Comparison of ENCODE assay signal across 19 mouse cellular contexts in genomic region chr2:38851797-38852196, GRCm38 (mm10).
DNase-seq lines count a peak whose midpoint lies in the region; ATAC-seq lines count a peak whose summit lies in the region.
"Had no signal": no experiment of that assay in that cellular context is flagged by ENCODE, and none has a peak within 500 bp of the region (broad histone marks: within the 10 kb centered on the region; RNA-seq: fewer than 3 reads in every experiment).

No protein-coding gene starts in this region.

- ATAC-seq in intestine, embryonic 16.5 days: peak; percentile 77; the same call in 1 of the 2 replicates
- ATAC-seq in forebrain, embryonic 12.5 days (ENCODE audit: low FRiP score): no peak
- no peak for ATAC-seq in heart, embryonic 11.5 days (replicated peaks; ENCODE audit: insufficient number of reproducible peaks, low FRiP score, low TSS enrichment)
- ATAC-seq: forebrain, embryonic 13.5 days; hindbrain, postnatal 0 days had no signal

- WGBS in intestine, embryonic 16.5 days: 56% methylated on average over 1 of the region's 1 CpGs
- 89% methylated on average over 1 of the region's 1 CpGs for WGBS in forebrain, embryonic 12.5 days
- WGBS in heart, embryonic 11.5 days (ENCODE audit: insufficient replicate concordance): 73% methylated on average over 1 of the region's 1 CpGs

- H3K9me3 ChIP-seq in intestine, embryonic 16.5 days (ENCODE audit: control insufficient read depth, low read length): no peaks in the 10 kb centered on the region
- H3K9me3 ChIP-seq in forebrain, embryonic 12.5 days: no peaks in the 10 kb centered on the region
- H3K9me3 ChIP-seq in heart, embryonic 11.5 days (replicated peaks; ENCODE audit: control insufficient read depth, low read length): no peaks in the 10 kb centered on the region
- H3K9me3 ChIP-seq: embryonic facial prominence, embryonic 13.5 days; forebrain, embryonic 13.5 days; hindbrain, embryonic 13.5 days had no signal

- H3K9ac ChIP-seq in intestine, embryonic 16.5 days (ENCODE audit: low read depth, low read length): no peak overlapping the region
- H3K9ac ChIP-seq in forebrain, embryonic 12.5 days: no peak overlapping the region
- no peak overlapping the region for H3K9ac ChIP-seq in heart, embryonic 11.5 days (ENCODE audit: low read depth, low read length)
- H3K9ac ChIP-seq: embryonic facial prominence, embryonic 13.5 days; forebrain, embryonic 13.5 days; hindbrain, embryonic 13.5 days had no signal

- DNase-seq in kidney, adult 9 months: peak; percentile 11
- DNase-seq in kidney, postnatal 10 days: no peak
- DNase-seq in thymus, postnatal 14 days: peak; percentile 15
- no peak for DNase-seq in thymus, postnatal 36 days
- DNase-seq in adrenal gland, postnatal 4 days (ENCODE audit: low spot score in 2 of 2): no peak
- DNase-seq: adrenal gland, postnatal 10 days; cerebellum, adult 11-12 months; cerebellum, adult 9-10 months; cerebellum, postnatal 25 days; gastrocnemius, postnatal 36 days; heart, adult 11 months; heart, postnatal 10 days had no signal

- H3K4me3 ChIP-seq in intestine, embryonic 16.5 days (ENCODE audit: low read length): no peak overlapping the region
- H3K4me3 ChIP-seq in forebrain, embryonic 12.5 days (replicated peaks): no peak overlapping the region
- no peak overlapping the region for H3K4me3 ChIP-seq in heart, embryonic 11.5 days (ENCODE audit: low read depth, low read length)
- H3K4me3 ChIP-seq: embryonic facial prominence, embryonic 13.5 days; forebrain, embryonic 13.5 days; hindbrain, embryonic 13.5 days had no signal

- H3K36me3 ChIP-seq in intestine, embryonic 16.5 days (ENCODE audit: control insufficient read depth, insufficient read depth, low read length): no peaks in the 10 kb centered on the region; the same call in 1 of the 2 replicates
- H3K36me3 ChIP-seq in forebrain, embryonic 12.5 days (replicated peaks): peaks cover 44% of the 10 kb centered on the region
- H3K36me3 ChIP-seq in heart, embryonic 11.5 days (ENCODE audit: control insufficient read depth, insufficient read depth, low read length): peaks cover 2% of the 10 kb centered on the region; the same call in 1 of the 2 replicates

- no peak overlapping the region for H3K4me2 ChIP-seq in intestine, embryonic 16.5 days (ENCODE audit: low read depth, low read length)
- no peak overlapping the region for H3K4me2 ChIP-seq in forebrain, embryonic 12.5 days
- H3K4me2 ChIP-seq in heart, embryonic 11.5 days: no peak overlapping the region
- H3K4me2 ChIP-seq: embryonic facial prominence, embryonic 13.5 days; forebrain, embryonic 13.5 days; hindbrain, embryonic 13.5 days had no signal

- H3K4me1 ChIP-seq in intestine, embryonic 16.5 days (ENCODE audit: control insufficient read depth, insufficient read depth, low read length): no peaks in the 10 kb centered on the region
- H3K4me1 ChIP-seq in forebrain, embryonic 12.5 days: no peaks in the 10 kb centered on the region
- no peaks in the 10 kb centered on the region for H3K4me1 ChIP-seq in heart, embryonic 11.5 days (ENCODE audit: control insufficient read depth, insufficient read depth, low read length)
- H3K4me1 ChIP-seq: embryonic facial prominence, embryonic 13.5 days; forebrain, embryonic 13.5 days; hindbrain, embryonic 13.5 days had no signal

- H3K27ac ChIP-seq in intestine, embryonic 16.5 days (ENCODE audit: low read length): no peak overlapping the region
- H3K27ac ChIP-seq in forebrain, embryonic 12.5 days: no peak overlapping the region
- no peak overlapping the region for H3K27ac ChIP-seq in heart, embryonic 11.5 days (ENCODE audit: low read depth, low read length)
- H3K27ac ChIP-seq: embryonic facial prominence, embryonic 13.5 days; forebrain, embryonic 13.5 days; hindbrain, embryonic 13.5 days; hindbrain, postnatal 0 days had no signal

- no peaks in the 10 kb centered on the region for H3K27me3 ChIP-seq in intestine, embryonic 16.5 days (replicated peaks; ENCODE audit: control insufficient read depth, insufficient read depth, low read length)
- H3K27me3 ChIP-seq in forebrain, embryonic 12.5 days: no peaks in the 10 kb centered on the region
- H3K27me3 ChIP-seq in heart, embryonic 11.5 days (ENCODE audit: control insufficient read depth, insufficient read depth, low read length): no peaks in the 10 kb centered on the region
- H3K27me3 ChIP-seq: embryonic facial prominence, embryonic 13.5 days; forebrain, embryonic 13.5 days; hindbrain, embryonic 13.5 days had no signal

Comparison
In these comparisons a context has a peak if more than half of its experiments do, and no peak if none do; other contexts are left out.
1. DNase-seq: peak in kidney, adult 9 months (single experiment) and thymus, postnatal 14 days (single experiment); none in kidney, postnatal 10 days (single experiment), thymus, postnatal 36 days (0 of 2) and adrenal gland, postnatal 4 days (0 of 2).